Mouse (Mus musculus) E14TG2a.4 (cell line): ENCODE data around the gene Frmd4b.

Experiments
- CTCF ChIP-seq: conservative IDR thresholded peaks from 2 replicates; pipeline ENCODE4 v1.5.1; 2014; ENCODE audit warnings: low read length
- NANOG ChIP-seq: IDR thresholded peaks from 2 replicates; pipeline ENCODE4 v1.6.1; 2014; ENCODE audit warnings: borderline replicate concordance, low read length, mixed read lengths

GRCm38 (mm10) chr6:97580479-97581030 lies 36.8 kb downstream of the Frmd4b start:
- TF ChIP-seq CTCF: no peak
- no peak for TF ChIP-seq NANOG
